Mouse (Mus musculus): Measurements from ENCODE around the gene Samd14.

The Samd14 gene

GRCm38 (mm10) chr11:95036521-95036920, 26.8 kb downstream of the Samd14 start:
- TF ChIP-seq GATA4 (IDR thresholded peaks at IDR 0.05; ENCODE audit: insufficient replicate concordance, low read length), result no peak

GRCm38 (mm10) chr11:95037306-95037705, 27.6 kb downstream of the Samd14 start:
- TF ChIP-seq GATA4 (IDR thresholded peaks at IDR 0.05; ENCODE audit: insufficient replicate concordance, low read length), result no peak

GRCm38 (mm10) chr11:95038156-95038817, 28.6 kb downstream of the Samd14 start:
- no peak for TF ChIP-seq GATA4 (IDR thresholded peaks at IDR 0.05; ENCODE audit: insufficient replicate concordance, low read length)

GRCm38 (mm10) chr11:95038818-95039655, 29.4 kb downstream of the Samd14 start:
- TF ChIP-seq GATA4 (IDR thresholded peaks at IDR 0.05; ENCODE audit: insufficient replicate concordance, low read length), result no peak

- TF ChIP-seq GATA4 (IDR thresholded peaks at IDR 0.05; ENCODE audit: insufficient replicate concordance, low read length), result no peak
Measured at GRCm38 (mm10) chr11:95039766-95040165, 30.1 kb downstream of the Samd14 start.

GRCm38 (mm10) chr11:95040491-95041138, 30.9 kb downstream of the Samd14 start:
- no peak for TF ChIP-seq GATA4 (IDR thresholded peaks at IDR 0.05; ENCODE audit: insufficient replicate concordance, low read length)

- no peak; the same call in 1 of the 2 replicates for TF ChIP-seq GATA4 (IDR thresholded peaks at IDR 0.05; ENCODE audit: insufficient replicate concordance, low read length)
Measured at GRCm38 (mm10) chr11:95041139-95041609, 31.5 kb downstream of the Samd14 start, which contains the start of gene Pdk2. Gene Pdk2, minus strand, starts transcription at chr11:95041354.

- no peak for TF ChIP-seq GATA4 (IDR thresholded peaks at IDR 0.05; ENCODE audit: insufficient replicate concordance, low read length)
Measured at GRCm38 (mm10) chr11:95042096-95042495, 32.4 kb downstream of the Samd14 start.

GRCm38 (mm10) chr11:95043060-95043459, 33.4 kb downstream of the Samd14 start:
- no peak for TF ChIP-seq GATA4 (IDR thresholded peaks at IDR 0.05; ENCODE audit: insufficient replicate concordance, low read length)

- no peak for TF ChIP-seq GATA4 (IDR thresholded peaks at IDR 0.05; ENCODE audit: insufficient replicate concordance, low read length)
Measured at GRCm38 (mm10) chr11:95043608-95044007, 33.9 kb downstream of the Samd14 start.

GRCm38 (mm10) chr11:95044185-95044870, 34.6 kb downstream of the Samd14 start:
- no peak for TF ChIP-seq GATA4 (IDR thresholded peaks at IDR 0.05; ENCODE audit: insufficient replicate concordance, low read length)

- TF ChIP-seq GATA4 (IDR thresholded peaks at IDR 0.05; ENCODE audit: insufficient replicate concordance, low read length), result no peak
Measured at GRCm38 (mm10) chr11:95046980-95047680, 37.5 kb downstream of the Samd14 start.

- no peak for TF ChIP-seq GATA4 (IDR thresholded peaks at IDR 0.05; ENCODE audit: insufficient replicate concordance, low read length)
Measured at GRCm38 (mm10) chr11:95053062-95053461, 43.4 kb downstream of the Samd14 start.

- TF ChIP-seq GATA4 (IDR thresholded peaks at IDR 0.05; ENCODE audit: insufficient replicate concordance, low read length), result no peak
Measured at GRCm38 (mm10) chr11:95056768-95057501, 47.3 kb downstream of the Samd14 start.
